Comparison of ENCODE assay signal across 30 mouse cellular contexts in genomic region chr13:75938866-75939265, GRCm38 (mm10). TPM values are rescaled to one million over a fixed set of nuclear protein-coding genes. Genes with fewer than 3 reads are reported as not detected.
DNase-seq lines count a peak whose midpoint lies in the region; ATAC-seq and TF ChIP-seq lines count a peak whose summit lies in the region.
"Had no signal": no experiment of that assay in that cellular context is flagged by ENCODE, and none has a peak within 500 bp of the region (broad histone marks: within the 10 kb centered on the region; RNA-seq: fewer than 3 reads in every experiment).

No protein-coding gene starts in this region.

- H3K4me3 ChIP-seq in limb, embryonic 11.5 days (ENCODE audit: low read depth, low read length) = no peak overlapping the region
- H3K4me3 ChIP-seq in limb, embryonic 10.5 days = no peak overlapping the region
- H3K4me3 ChIP-seq in G1E (ENCODE audit: low read depth, low read length) = no peak overlapping the region
- H3K4me3 ChIP-seq: embryonic facial prominence, embryonic 10.5 days; embryonic facial prominence, embryonic 13.5 days; erythroblast, embryonic 14.5 days; forebrain, embryonic 12.5 days; forebrain, embryonic 15.5 days; heart, adult 2 months; heart, embryonic 10.5 days; heart, embryonic 13.5 days; hindbrain, embryonic 12.5 days; hindbrain, embryonic 15.5 days had no signal

- H3K27me3 ChIP-seq in limb, embryonic 11.5 days (ENCODE audit: control insufficient read depth, insufficient read depth, low read length) = no peaks in the 10 kb centered on the region
- no peaks in the 10 kb centered on the region for H3K27me3 ChIP-seq in limb, embryonic 10.5 days (ENCODE audit: low read depth, poor library complexity, severe bottlenecking)
- peaks cover 4% of the 10 kb centered on the region; the same call in 1 of the 2 replicates for H3K27me3 ChIP-seq in G1E (ENCODE audit: insufficient read depth, low read length)
- H3K27me3 ChIP-seq: embryonic facial prominence, embryonic 13.5 days; forebrain, embryonic 12.5 days; forebrain, embryonic 15.5 days; heart, embryonic 13.5 days; hindbrain, embryonic 12.5 days; hindbrain, embryonic 15.5 days; Patski had no signal

- H3K9ac ChIP-seq in limb, embryonic 11.5 days (ENCODE audit: low read length) = no peak overlapping the region
- H3K9ac ChIP-seq: embryonic facial prominence, embryonic 13.5 days; forebrain, embryonic 12.5 days; forebrain, embryonic 15.5 days; heart, embryonic 13.5 days; hindbrain, embryonic 12.5 days; hindbrain, embryonic 15.5 days had no signal

- H3K27ac ChIP-seq in limb, embryonic 11.5 days (replicated peaks; ENCODE audit: low read depth, low read length) = no peak overlapping the region
- no peak overlapping the region for H3K27ac ChIP-seq in limb, embryonic 10.5 days
- H3K27ac ChIP-seq: embryonic facial prominence, embryonic 10.5 days; embryonic facial prominence, embryonic 13.5 days; forebrain, embryonic 12.5 days; forebrain, embryonic 15.5 days; heart, adult 2 months; heart, embryonic 10.5 days; heart, embryonic 13.5 days; hindbrain, embryonic 12.5 days; hindbrain, embryonic 15.5 days had no signal

- H3K36me3 ChIP-seq in limb, embryonic 11.5 days (ENCODE audit: control insufficient read depth, insufficient read depth, low read length) = peaks cover 5% of the 10 kb centered on the region
- peaks cover 49% of the 10 kb centered on the region for H3K36me3 ChIP-seq in limb, embryonic 10.5 days
- peaks cover 10% of the 10 kb centered on the region for H3K36me3 ChIP-seq in G1E (replicated peaks)

- ATAC-seq in limb, embryonic 11.5 days (ENCODE audit: insufficient number of reproducible peaks, low FRiP score, low TSS enrichment, low read depth) = no peak
- peak; percentile 32; the same call in 1 of the 2 replicates for ATAC-seq in G1E (ENCODE audit: extremely low read depth, insufficient number of reproducible peaks, low FRiP score, poor library complexity, severe bottlenecking)
- ATAC-seq: forebrain, embryonic 15.5 days; intestine, postnatal 0 days; Patski had no signal

- WGBS in limb, embryonic 11.5 days = 95% methylated on average over 5 of the region's 5 CpGs
- WGBS in limb, embryonic 10.5 days = 96% methylated on average over 5 of the region's 5 CpGs

- no peak overlapping the region for H3K4me2 ChIP-seq in limb, embryonic 11.5 days (ENCODE audit: low read depth, severe bottlenecking)
- H3K4me2 ChIP-seq: embryonic facial prominence, embryonic 13.5 days; forebrain, embryonic 12.5 days; forebrain, embryonic 15.5 days; heart, embryonic 13.5 days; hindbrain, embryonic 12.5 days; hindbrain, embryonic 15.5 days had no signal

- no peak for TF ChIP-seq CTCF in G1E (IDR thresholded peaks at IDR 0.05; ENCODE audit: low read depth, low read length)

- peak; percentile 6 for DNase-seq in adrenal gland, adult 8-10 months
- DNase-seq in adrenal gland, postnatal 14 days = no peak
- peak; percentile 5 for DNase-seq in limb, embryonic 11.5 days (ENCODE audit: low spot score)
- no peak for DNase-seq in limb, embryonic 10.5 days (ENCODE audit: low spot score)
- DNase-seq in G1E (ENCODE audit: low spot score) = no peak
- peak; percentile 14 for DNase-seq in c-Kit-positive CD71-positive TER-119-negative erythroid progenitor cells, embryonic 14.5 days (ENCODE audit: low read depth)
- no peak for DNase-seq in thymus, postnatal 25 days
- DNase-seq: cerebellum, adult 11 months; cerebellum, adult 2 months; cerebellum, adult 9-11 months; cerebellum, postnatal 36 days; embryo, embryonic 11 days; gastrocnemius, postnatal 25 days; heart, adult 2 months; heart, postnatal 14 days; kidney, adult 2 months had no signal

- H3K9me3 ChIP-seq in limb, embryonic 11.5 days (ENCODE audit: control insufficient read depth, low read length) = no peaks in the 10 kb centered on the region
- no peaks in the 10 kb centered on the region for H3K9me3 ChIP-seq in limb, embryonic 10.5 days (replicated peaks)
- no peaks in the 10 kb centered on the region for H3K9me3 ChIP-seq in G1E (replicated peaks)
- H3K9me3 ChIP-seq: embryonic facial prominence, embryonic 10.5 days; embryonic facial prominence, embryonic 13.5 days; forebrain, embryonic 12.5 days; forebrain, embryonic 15.5 days; heart, embryonic 10.5 days; heart, embryonic 13.5 days; hindbrain, embryonic 12.5 days; hindbrain, embryonic 15.5 days had no signal

- H3K4me1 ChIP-seq in limb, embryonic 11.5 days (ENCODE audit: control insufficient read depth, insufficient read depth, low read length) = peaks cover 6% of the 10 kb centered on the region
- H3K4me1 ChIP-seq in limb, embryonic 10.5 days = peaks cover 12% of the 10 kb centered on the region
- H3K4me1 ChIP-seq in G1E (ENCODE audit: insufficient read depth, low read depth, low read length) = peaks cover 12% of the 10 kb centered on the region

RNA-seq across cellular contexts. Expression of gene Rhobtb3, which starts 4.9 kb away (rescaled TPM):
- total RNA-seq in adrenal gland, adult 8-10 months (2022) = 10 to 100 TPM in 2 of 4 experiments, 1 to 10 TPM in 2; 5.7 to 13.8 (median 8.9) TPM
- total RNA-seq in adrenal gland, postnatal 14 days (2021) = 10.6 and 11.7 TPM in 2 replicates
- 84.2 and 90.7 TPM in 2 replicates for polyA plus RNA-seq in limb, embryonic 11.5 days (2014; fragmentation: Nextera tagmentation; extraction: Ambion mirVana)
- polyA plus RNA-seq in limb, embryonic 10.5 days (2016; fragmentation: Nextera tagmentation; extraction: Ambion mirVana) = 60.3 and 66.4 TPM in 2 replicates
- 38.6 and 49.9 TPM in 2 replicates for total RNA-seq in G1E (2014; fragmentation: Nextera tagmentation)
- total RNA-seq in G1E (2017) = 19.2 and 23.7 TPM in 2 replicates
- polyA plus RNA-seq in G1E (2012) = 7.1 and 9.9 TPM in 2 replicates

RNA-seq across cellular contexts. Expression of gene Spata9, which starts 28.1 kb away (rescaled TPM):
- under 1 TPM in 1 of 4 experiments, not detected in 3; 0.74 TPM for total RNA-seq in adrenal gland, adult 8-10 months (2022)
- not detected in 2 replicates for total RNA-seq in adrenal gland, postnatal 14 days (2021)
- polyA plus RNA-seq in limb, embryonic 11.5 days (2014; fragmentation: Nextera tagmentation; extraction: Ambion mirVana) = 0.43 and 0.68 TPM in 2 replicates
- polyA plus RNA-seq in limb, embryonic 10.5 days (2016; fragmentation: Nextera tagmentation; extraction: Ambion mirVana) = 0.23 and 0.38 TPM in 2 replicates
- total RNA-seq in G1E (2014; fragmentation: Nextera tagmentation) = not detected in 2 replicates
- 0.93 TPM in 1 of 2 replicates, not detected in the other for total RNA-seq in G1E (2017)
- polyA plus RNA-seq in G1E (2012) = not detected in 2 replicates
- total RNA-seq: ES-E14; gastrocnemius, adult 8-10 months; gastrocnemius, postnatal 25 days; heart, adult 2 months; heart, postnatal 14 days; hematopoietic stem cell, adult 5-6 weeks had no signal
- polyA plus RNA-seq: erythroblast, embryonic 14.5 days; heart, adult 2 months; kidney, adult 2 months had no signal

Comparison
In these comparisons a context has a peak if more than half of its experiments do, and no peak if none do; other contexts are left out.
1. DNase-seq: peak in adrenal gland, adult 8-10 months (single experiment), limb, embryonic 11.5 days (single experiment) and c-Kit-positive CD71-positive TER-119-negative erythroid progenitor cells, embryonic 14.5 days (single experiment); none in adrenal gland, postnatal 14 days (single experiment), limb, embryonic 10.5 days (single experiment), G1E (single experiment) and thymus, postnatal 25 days (single experiment).